Comparison of ENCODE assay signal across 8 mouse cellular contexts in genomic region chr10:121310511-121311221, GRCm38 (mm10). TPM values are rescaled to one million over a fixed set of nuclear protein-coding genes. Genes with fewer than 3 reads are reported as not detected.
DNase-seq lines count a peak whose midpoint lies in the region.

No protein-coding gene starts in this region.

- intact Hi-C loops in left cerebral cortex, postnatal 10 days (cut with DNase I), result no loop called here

- peak; percentile 73 to 94 for DNase-seq in adrenal gland, adult (ENCODE audit: inconsistent age in 2 of 2, low spot score in 1 of 2)
- DNase-seq in cerebellum, postnatal 25 days, result peak; percentile 90 to 92
- DNase-seq in gastrocnemius, postnatal 10 days, result peak; percentile 52
- peak; percentile 80 for DNase-seq in induced T-regulatory cell, adult 2 months (ENCODE audit: low read depth)
- DNase-seq in left cerebral cortex, postnatal 10 days (ENCODE audit: extremely low spot score in 1 of 2, low spot score in 2 of 2), result peak; percentile 73 to 87
- peak; percentile 67 to 79 for DNase-seq in lung, postnatal 4 days
- peak; percentile 82 for DNase-seq in retina, postnatal 7 days (ENCODE audit: low read depth, low spot score)
- peak; percentile 40 for DNase-seq in yolk sac, embryonic 10.5 days (ENCODE audit: low spot score)

RNA-seq across cellular contexts. Expression of gene Tbc1d30, which starts 40.4 kb away (rescaled TPM):
- total RNA-seq in gastrocnemius, postnatal 10 days (2021), result under 1 TPM; 0.86 to 0.87 TPM
- 10 to 100 TPM; 63.8 to 67.1 TPM for total RNA-seq in left cerebral cortex, postnatal 10 days (2021)

RNA-seq across cellular contexts. Expression of gene Gns, which starts 54.2 kb away (rescaled TPM):
- 10 to 100 TPM; 43.5 to 57.5 TPM for total RNA-seq in gastrocnemius, postnatal 10 days (2021)
- 10 to 100 TPM; 72.8 to 73.7 TPM for total RNA-seq in left cerebral cortex, postnatal 10 days (2021)

Comparison
In these comparisons a context has a peak if more than half of its experiments do, and no peak if none do; other contexts are left out.
1. Peak in every context shown above with its lines: DNase-seq.
2. DNase-seq: peak in every context shown above with its lines; median percentile 91 in cerebellum, postnatal 25 days; 84 in adrenal gland, adult; 82 in retina, postnatal 7 days; 80 in induced T-regulatory cell, adult 2 months; 80 in left cerebral cortex, postnatal 10 days; 73 in lung, postnatal 4 days; 52 in gastrocnemius, postnatal 10 days; 40 in yolk sac, embryonic 10.5 days.
3. RNA of gene Tbc1d30, which starts 40.4 kb away (total RNA-seq): 63.8 to 67.1 TPM in left cerebral cortex, postnatal 10 days; 0.86 to 0.87 TPM in gastrocnemius, postnatal 10 days; every median in the first group is over 10 times any median in the second.